Mouse (Mus musculus) liver, embryonic 11.5 days (tissue): ENCODE measurements around the gene Dvl3. TPM values are rescaled to one million over a fixed set of nuclear protein-coding genes. Genes with fewer than 3 reads are reported as not detected.

Experiments
- polyA plus RNA-seq: library from polyadenylated mRNA; unstranded; fragments of >200 nt; fragmentation: Nextera tagmentation; extraction: Ambion mirVana; gene quantifications from 2 replicates; pipeline ENCODE4 v1.2.1, GENCODE M21; 2014

The Dvl3 gene
- polyA plus RNA-seq, 1 experiment from 2014 or later = 20.3 TPM

Other genes starting within 250 kb of the Dvl3 start
- 87.6 and 89.4 TPM in 2 replicates for gene Parl, start 214.6 kb upstream of the Dvl3 start, polyA plus RNA-seq
- not detected in 2 replicates for gene Cyp2ab1, start 191.6 kb upstream of the Dvl3 start, polyA plus RNA-seq
- 43.6 and 48.2 TPM in 2 replicates for gene Abcc5, start 90.6 kb upstream of the Dvl3 start, polyA plus RNA-seq
- 125 and 132 TPM in 2 replicates for gene Eif2b5, start 18.2 kb upstream of the Dvl3 start, polyA plus RNA-seq
- 519 and 569 TPM in 2 replicates for gene Ap2m1, start 18.5 kb downstream of the Dvl3 start, polyA plus RNA-seq
- 49.2 and 50.9 TPM in 2 replicates for gene Abcf3, start 31.6 kb downstream of the Dvl3 start, polyA plus RNA-seq
- 0.58 and 1.1 TPM in 2 replicates for gene Vwa5b2, start 72.5 kb downstream of the Dvl3 start, polyA plus RNA-seq
- gene Eef1akmt4, start 94.6 kb downstream of the Dvl3 start, polyA plus RNA-seq = 42.7 and 44.6 TPM in 2 replicates
- 0.05 TPM in 1 of 2 replicates, not detected in the other for gene Gm49333, start 94.6 kb downstream of the Dvl3 start, polyA plus RNA-seq
- gene Alg3, start 94.8 kb downstream of the Dvl3 start, polyA plus RNA-seq = 55.7 and 58.6 TPM in 2 replicates
- 0.47 and 0.59 TPM in 2 replicates for gene Camk2n2, start 104.3 kb downstream of the Dvl3 start, polyA plus RNA-seq
- gene Ece2, start 112.8 kb downstream of the Dvl3 start, polyA plus RNA-seq = 0.90 and 0.97 TPM in 2 replicates
- 354 and 386 TPM in 2 replicates for gene Psmd2, start 134.7 kb downstream of the Dvl3 start, polyA plus RNA-seq
- gene Eif4g1, start 151.3 kb downstream of the Dvl3 start, polyA plus RNA-seq = 185 and 196 TPM in 2 replicates
- gene Fam131a, start 176.3 kb downstream of the Dvl3 start, polyA plus RNA-seq = 2.1 TPM in 2 replicates
- 124 and 127 TPM in 2 replicates for gene Polr2h, start 200.7 kb downstream of the Dvl3 start, polyA plus RNA-seq
- 14.4 and 15.3 TPM in 2 replicates for gene Clcn2, start 200.8 kb downstream of the Dvl3 start, polyA plus RNA-seq
- 0.77 and 0.93 TPM in 2 replicates for gene Chrd, start 216.1 kb downstream of the Dvl3 start, polyA plus RNA-seq
- gene Thpo, start 217.5 kb downstream of the Dvl3 start, polyA plus RNA-seq = 4.1 and 4.3 TPM in 2 replicates